Mouse (Mus musculus): ENCODE results near the gene Hist1h4i. TPM values are rescaled to one million over a fixed set of nuclear protein-coding genes. Genes with fewer than 3 reads are reported as not detected.

Gene Hist1h4i
- polyA plus RNA-seq (2015; fragmentation: Nextera tagmentation; extraction: Ambion mirVana): 13.6 and 16.5 TPM in 2 replicates

GRCm38 (mm10) chr13:22041142-22041536 lies at the start of gene Hist1h4i:
Gene Hist1h4i (minus strand): TSS chr13:22041362.

GRCm38 (mm10) chr13:22084140-22084539 lies 43.0 kb upstream of the Hist1h4i start, which contains the start of gene Vmn1r188:
Gene Vmn1r188 (plus strand): TSS chr13:22084440.

GRCm38 (mm10) chr13:22042568-22043502 lies 1.7 kb upstream of the Hist1h4i start, which contains the start of the genes Hist1h2ag and Hist1h2bj:
Gene Hist1h2ag (minus strand): TSS chr13:22042944.
Gene Hist1h2bj (plus strand): TSS chr13:22043214.

GRCm38 (mm10) chr13:22035267-22036148 lies 5.7 kb downstream of the Hist1h4i start, which contains the start of the genes Hist1h2ah and Hist1h2bk:
Gene Hist1h2ah (minus strand): TSS chr13:22035568.
Gene Hist1h2bk (plus strand): TSS chr13:22035870.

GRCm38 (mm10) chr13:22009642-22010041 lies 31.5 kb downstream of the Hist1h4i start, which contains the start of gene Prss16:
Gene Prss16 (minus strand): TSS chr13:22009742.

Small RNAs within 50 kb of the gene (microRNA-seq; reads per million reads assigned to microRNA genes)
- gene Gm26300 (ENCODE audit: borderline replicate concordance, insufficient number of aligned reads): not detected
- gene Gm44390 (ENCODE audit: borderline replicate concordance, insufficient number of aligned reads): not detected
- gene Gm44486 (ENCODE audit: borderline replicate concordance, insufficient number of aligned reads): not detected

Other genes with a start within 250 kb of the Hist1h4i start
- 1.4 and 6.7 TPM in 2 replicates for gene Hist1h2bq, start 231.2 kb downstream of the Hist1h4i start, polyA plus RNA-seq (2015; fragmentation: Nextera tagmentation; extraction: Ambion mirVana)
- 2.0 TPM in 1 of 2 replicates, not detected in the other for gene Hist1h2ao, start 230.9 kb downstream of the Hist1h4i start, polyA plus RNA-seq (2015; fragmentation: Nextera tagmentation; extraction: Ambion mirVana)
- gene Hist1h4m, start 229.6 kb downstream of the Hist1h4i start, polyA plus RNA-seq (2015; fragmentation: Nextera tagmentation; extraction: Ambion mirVana): not detected in 2 replicates
- 5.7 and 5.9 TPM in 2 replicates for gene Hist1h4n, start 209.2 kb downstream of the Hist1h4i start, polyA plus RNA-seq (2015; fragmentation: Nextera tagmentation; extraction: Ambion mirVana)
- gene Hist1h2ap, start 207.9 kb downstream of the Hist1h4i start, polyA plus RNA-seq (2015; fragmentation: Nextera tagmentation; extraction: Ambion mirVana): 2,226 and 3,319 TPM in 2 replicates
- 1.6 and 7.1 TPM in 2 replicates for gene Hist1h2br, start 207.6 kb downstream of the Hist1h4i start, polyA plus RNA-seq (2015; fragmentation: Nextera tagmentation; extraction: Ambion mirVana)
- gene Zfp184, start 96.3 kb downstream of the Hist1h4i start, polyA plus RNA-seq (2015; fragmentation: Nextera tagmentation; extraction: Ambion mirVana): 3.3 and 5.1 TPM in 2 replicates
- not detected in 2 replicates for gene Pom121l2, start 60.2 kb downstream of the Hist1h4i start, polyA plus RNA-seq (2015; fragmentation: Nextera tagmentation; extraction: Ambion mirVana)
- 0.69 and 0.87 TPM in 2 replicates for gene Prss16, start 31.6 kb downstream of the Hist1h4i start, polyA plus RNA-seq (2015; fragmentation: Nextera tagmentation; extraction: Ambion mirVana)
- 4.4 TPM in 1 of 2 replicates, not detected in the other for gene Hist1h2ah, start 5.8 kb downstream of the Hist1h4i start, polyA plus RNA-seq (2015; fragmentation: Nextera tagmentation; extraction: Ambion mirVana)
- 2.2 TPM in 2 replicates for gene Hist1h2bk, start 5.5 kb downstream of the Hist1h4i start, polyA plus RNA-seq (2015; fragmentation: Nextera tagmentation; extraction: Ambion mirVana)
- gene Hist1h2ag, start 1.6 kb upstream of the Hist1h4i start, polyA plus RNA-seq (2015; fragmentation: Nextera tagmentation; extraction: Ambion mirVana): 8.9 and 16.4 TPM in 2 replicates
- 2.6 and 4.8 TPM in 2 replicates for gene Hist1h2bj, start 1.9 kb upstream of the Hist1h4i start, polyA plus RNA-seq (2015; fragmentation: Nextera tagmentation; extraction: Ambion mirVana)
- not detected in 2 replicates for gene Vmn1r188, start 43.1 kb upstream of the Hist1h4i start, polyA plus RNA-seq (2015; fragmentation: Nextera tagmentation; extraction: Ambion mirVana)
- not detected in 2 replicates for gene Vmn1r189, start 64.5 kb upstream of the Hist1h4i start, polyA plus RNA-seq (2015; fragmentation: Nextera tagmentation; extraction: Ambion mirVana)
- gene Vmn1r191, start 142.6 kb upstream of the Hist1h4i start, polyA plus RNA-seq (2015; fragmentation: Nextera tagmentation; extraction: Ambion mirVana): not detected in 2 replicates
- not detected in 2 replicates for gene Vmn1r192, start 149.8 kb upstream of the Hist1h4i start, polyA plus RNA-seq (2015; fragmentation: Nextera tagmentation; extraction: Ambion mirVana)
- gene Vmn1r193, start 181.8 kb upstream of the Hist1h4i start, polyA plus RNA-seq (2015; fragmentation: Nextera tagmentation; extraction: Ambion mirVana): not detected in 2 replicates
- gene Vmn1r194, start 202.9 kb upstream of the Hist1h4i start, polyA plus RNA-seq (2015; fragmentation: Nextera tagmentation; extraction: Ambion mirVana): not detected in 2 replicates
- not detected in 2 replicates for gene Vmn1r195, start 229.2 kb upstream of the Hist1h4i start, polyA plus RNA-seq (2015; fragmentation: Nextera tagmentation; extraction: Ambion mirVana)
- not detected in 2 replicates for gene Vmn1r196, start 248.6 kb upstream of the Hist1h4i start, polyA plus RNA-seq (2015; fragmentation: Nextera tagmentation; extraction: Ambion mirVana)